Mouse (Mus musculus) mouse trophoblast stem cell (cell line): ENCODE measurements at regions not wholly inside any gene's neighbourhood (a gene's known extent, or its start where the extent isn't known, plus 50 kb on each side); places are given as distances from the start of the nearest gene placed in this dataset.
"Not testable (repeated sequence)": the region's sequence is repeated elsewhere in the genome, so short reads cannot be mapped to it uniquely, and the experiment has no call there.

ENCODE experiments used
- in situ Hi-C, 2 experiments: fragments of 300-500 bp; cut with MseI, MboI; formaldehyde crosslinking; loops; 2 replicates in 1 of 2; 3 replicates in 1 of 2; pipeline ENCODE4 v1.15.1; 2025

DNA sequence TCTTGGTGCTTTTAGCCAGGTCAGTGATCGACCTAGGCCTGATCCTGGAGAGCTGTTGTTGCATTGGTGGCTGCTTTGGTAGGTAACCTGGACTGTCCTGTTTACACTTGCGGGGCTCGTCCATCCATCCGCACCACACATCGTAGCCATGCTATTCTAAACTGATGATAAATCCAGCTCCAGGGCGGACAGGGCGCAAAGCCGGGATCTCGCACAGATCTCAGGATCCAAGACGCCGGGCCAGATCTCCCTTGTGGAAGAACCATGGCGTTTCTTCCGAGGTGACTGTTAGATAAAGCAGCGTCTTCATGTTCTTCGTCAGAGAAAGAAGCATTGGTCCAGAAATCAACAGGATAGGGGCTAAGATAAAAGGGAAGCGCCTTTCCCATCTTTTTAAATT is 115.6 kb downstream of the Sec16b start:
- in situ Hi-C loops, result not testable (repeated sequence)

DNA sequence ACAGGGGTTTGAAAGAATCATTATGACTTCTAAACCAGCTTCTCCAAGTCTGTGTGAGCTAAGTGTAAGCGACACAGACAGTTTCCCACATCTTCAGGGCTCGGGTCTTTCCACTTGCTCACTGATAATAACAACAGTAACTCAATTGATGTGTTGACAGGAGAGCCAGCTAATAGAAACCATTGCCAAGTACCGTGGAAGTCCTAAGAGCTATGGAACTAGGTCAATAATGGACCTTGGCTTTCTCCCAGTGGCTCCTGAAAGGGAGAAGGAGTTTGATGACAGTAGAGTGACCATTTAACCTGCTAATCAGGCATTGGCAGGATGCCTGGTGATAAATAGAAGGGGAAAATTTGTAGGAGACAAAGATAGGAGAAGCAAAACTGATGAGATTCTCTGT is 126.1 kb downstream of the Sec16b start:
- in situ Hi-C loops, result no loop called here

DNA sequence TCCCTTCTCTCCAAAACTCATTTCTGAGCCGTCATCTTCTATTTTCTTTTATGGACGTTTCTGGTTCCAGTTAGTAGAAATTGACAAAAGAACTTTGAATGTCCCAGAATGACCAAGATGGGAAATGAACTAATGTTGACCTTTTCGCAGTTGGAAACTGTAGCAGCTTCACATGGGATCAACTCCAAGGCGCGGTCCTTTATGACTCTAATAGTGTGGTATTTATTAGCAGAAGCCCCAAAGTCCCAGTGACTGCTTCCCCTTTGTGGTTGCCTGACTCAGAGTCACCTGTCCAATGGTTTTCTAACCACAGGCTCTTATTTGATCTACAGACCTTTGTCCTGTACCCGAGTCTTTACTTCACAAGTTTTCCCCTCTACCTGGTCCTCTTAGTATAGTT is 126.9 kb downstream of the Sec16b start:
- in situ Hi-C loops, result no loop called here

DNA sequence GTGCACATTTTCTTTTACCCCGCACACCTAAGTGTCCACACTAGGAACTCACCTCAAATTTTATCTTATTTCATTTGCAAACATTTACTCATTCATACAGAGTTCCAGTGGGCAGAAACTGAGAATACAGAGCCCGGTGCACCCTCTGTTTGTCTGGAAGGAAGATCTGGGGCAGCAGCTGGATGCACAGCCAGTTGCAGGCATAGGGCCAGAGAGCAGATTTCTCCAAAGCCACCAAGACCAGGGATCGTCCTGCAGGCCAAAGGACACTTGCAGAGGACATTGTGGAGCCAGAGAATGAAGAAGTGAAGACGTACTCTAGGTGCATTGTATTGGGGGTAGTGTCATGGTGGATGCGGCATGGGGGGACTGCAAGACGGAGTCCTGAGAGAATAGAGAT is 129.2 kb downstream of the Sec16b start:
- in situ Hi-C loops, result no loop called here

DNA sequence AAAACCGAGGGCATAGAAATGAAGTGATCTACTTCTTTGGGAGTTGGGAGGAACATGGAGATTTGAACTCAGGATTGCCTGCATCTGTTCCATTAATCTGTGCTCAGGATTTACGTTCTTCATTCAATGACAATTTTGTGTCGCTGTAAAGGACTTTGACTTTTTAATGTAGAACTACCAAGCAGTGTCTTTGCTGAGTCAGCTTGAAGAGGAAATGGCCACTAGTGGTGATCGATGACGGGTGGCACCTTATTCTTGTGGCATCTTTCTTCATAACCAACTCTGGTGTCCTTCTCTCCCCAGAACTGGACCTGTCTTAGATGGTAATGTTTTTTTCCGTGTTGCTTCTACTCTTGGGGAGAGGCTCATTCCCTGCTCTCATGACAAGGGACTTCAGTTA is 137.0 kb downstream of the Sec16b start:
- in situ Hi-C loops, result no loop called here

DNA sequence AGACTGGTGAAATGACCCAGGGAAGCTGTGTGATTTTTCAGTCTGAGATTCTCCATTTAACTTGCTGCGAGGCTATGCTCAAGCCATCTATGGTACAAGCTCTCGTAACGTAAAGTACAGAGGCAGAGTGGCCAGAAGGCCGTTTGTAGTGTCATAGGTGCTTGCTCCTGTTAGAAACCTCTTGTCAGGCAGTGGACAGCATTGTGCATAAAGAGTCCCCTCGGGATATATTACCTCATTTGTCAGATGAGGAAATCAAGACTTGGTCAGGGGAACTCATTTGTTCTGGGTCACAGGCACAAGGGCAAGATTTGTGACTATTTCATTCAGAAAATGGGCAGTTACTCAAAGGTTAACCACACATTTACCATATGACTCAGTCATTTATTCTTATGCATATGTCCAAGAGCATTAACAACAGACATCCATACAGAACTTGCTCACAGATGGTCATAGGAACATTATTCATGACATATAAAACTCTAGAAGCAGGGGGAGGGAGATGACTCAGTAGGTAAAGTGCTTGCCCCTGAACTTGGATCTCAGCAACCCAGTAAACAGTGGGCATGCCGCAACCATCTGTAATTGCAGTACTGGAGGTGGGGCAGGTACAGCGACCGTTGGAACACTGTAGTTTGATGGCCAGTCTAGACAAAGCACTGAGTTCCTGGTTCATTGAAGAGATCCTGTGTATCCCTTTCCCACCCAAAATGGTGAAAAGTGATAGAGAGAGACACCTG is 139.3 kb downstream of the Sec16b start:
- in situ Hi-C loops, result no loop called here

DNA sequence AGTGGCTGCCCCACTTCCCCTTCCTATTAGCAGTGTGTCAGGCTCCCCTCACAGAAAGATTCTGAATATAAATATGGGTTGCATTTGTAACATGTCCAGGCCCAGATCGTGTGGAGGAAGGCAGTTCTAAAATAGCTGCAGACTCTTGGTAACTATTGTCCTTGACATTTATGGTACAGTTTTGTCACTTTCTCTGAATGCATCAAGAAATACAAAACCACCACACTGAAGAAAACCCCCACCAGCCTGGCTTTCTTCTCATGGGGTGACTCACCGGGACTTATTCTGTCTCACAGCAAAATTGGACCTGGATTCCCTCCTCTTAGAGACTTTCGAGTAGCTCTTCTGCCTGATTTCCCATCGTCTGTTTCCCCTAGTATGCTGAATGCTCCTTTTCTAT is 148.9 kb downstream of the Sec16b start:
- in situ Hi-C loops, result no loop called here

DNA sequence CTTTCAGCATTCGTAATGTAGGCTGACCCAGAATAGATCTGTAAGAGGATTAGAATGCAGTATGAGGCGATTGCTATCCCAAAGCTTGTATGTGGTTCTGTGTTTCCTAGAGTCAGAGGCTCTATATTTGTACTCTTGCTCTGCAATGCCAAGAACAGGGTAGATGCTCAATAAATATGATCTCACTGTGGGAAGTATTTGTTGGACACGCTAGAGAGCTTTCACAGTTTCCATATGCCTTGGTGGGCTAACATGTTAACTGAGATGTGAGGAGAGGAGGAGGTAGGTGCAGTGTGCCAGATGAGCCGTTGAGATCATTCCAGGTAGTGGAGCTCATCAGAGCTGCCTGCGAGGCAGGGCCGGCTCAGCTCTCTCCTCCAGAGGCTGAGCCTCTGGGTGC is 163.1 kb downstream of the Sec16b start:
- in situ Hi-C loops, result no loop called here

DNA sequence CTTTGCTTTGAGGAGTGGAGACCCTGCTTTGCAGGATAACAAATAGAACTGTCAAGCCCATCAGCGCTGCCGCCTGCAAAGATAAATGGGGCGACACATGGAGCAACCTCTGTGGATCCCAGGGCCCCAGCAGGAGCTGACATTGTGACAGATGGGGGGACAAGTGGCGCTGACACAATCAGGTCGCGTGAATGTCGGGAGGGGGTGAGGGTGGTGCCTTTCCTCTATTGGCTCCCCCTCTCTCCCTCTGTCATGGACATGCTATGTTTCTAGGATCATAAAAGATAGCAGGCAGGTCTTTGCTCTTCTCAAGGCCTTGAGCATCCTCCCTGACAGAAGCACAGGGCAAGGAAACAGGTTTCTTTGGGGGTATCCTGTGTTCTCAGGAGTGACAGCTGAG is 177.8 kb downstream of the Sec16b start:
- in situ Hi-C loops, result no loop called here

DNA sequence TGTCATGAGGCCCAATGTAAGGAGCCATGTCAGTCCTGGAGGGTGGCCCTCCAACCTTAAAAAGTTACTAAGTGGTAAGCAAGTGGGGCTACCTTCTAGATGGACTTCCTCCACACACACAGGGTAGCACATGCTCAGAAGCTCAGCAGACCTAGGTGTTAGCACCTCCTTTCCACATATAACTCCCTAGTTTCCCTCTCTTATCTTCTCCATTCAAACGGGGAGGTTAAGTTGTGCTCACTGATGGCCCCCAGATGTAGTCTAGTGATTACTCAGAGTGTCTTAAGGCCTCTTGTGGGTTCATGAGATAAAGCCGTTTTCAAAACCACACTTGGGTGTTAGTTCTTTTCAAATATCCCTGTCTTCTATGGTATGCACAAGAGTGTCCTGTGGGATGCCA is 188.7 kb downstream of the Sec16b start:
- in situ Hi-C loops, result no loop called here

DNA sequence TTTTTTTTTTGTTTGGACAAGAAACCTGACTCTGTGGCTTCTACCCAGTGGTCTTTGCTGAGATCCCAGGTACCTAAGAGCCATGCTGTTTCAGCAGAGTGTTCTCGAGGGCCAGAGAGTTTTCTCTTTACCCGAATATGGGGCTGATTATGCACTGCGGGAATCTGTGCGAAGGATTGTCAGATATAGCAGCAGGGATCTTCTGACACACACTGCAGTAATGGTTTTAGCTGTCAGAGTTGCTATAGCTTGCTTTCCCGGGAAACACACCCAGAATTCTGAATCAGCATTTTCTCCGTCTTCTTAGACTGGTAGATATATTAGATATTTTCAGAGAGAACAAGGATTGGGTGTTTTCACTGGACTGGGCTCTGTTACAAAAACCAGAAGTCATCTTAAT is 197.1 kb downstream of the Sec16b start:
- in situ Hi-C loops, result no loop called here

DNA sequence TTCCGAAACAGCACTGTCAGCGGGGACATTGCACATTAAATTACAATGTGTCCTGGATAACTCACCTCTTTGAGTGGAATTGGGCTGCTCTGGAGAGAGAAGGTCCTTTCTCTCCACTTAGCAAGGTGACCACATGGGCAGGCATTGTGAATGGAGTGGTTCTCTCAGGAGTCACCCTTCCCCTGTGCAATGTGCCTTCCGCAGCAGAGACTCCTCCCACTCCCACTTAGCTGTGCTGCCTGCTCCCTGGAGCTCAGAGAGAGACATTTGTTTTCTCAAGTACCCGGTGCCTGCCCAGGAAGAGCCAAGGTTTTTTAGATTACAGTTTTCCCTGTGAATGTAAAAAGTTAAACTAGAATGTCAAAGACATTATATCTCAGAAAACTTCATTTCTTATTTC is 198.8 kb downstream of the Sec16b start:
- in situ Hi-C loops, result no loop called here

DNA sequence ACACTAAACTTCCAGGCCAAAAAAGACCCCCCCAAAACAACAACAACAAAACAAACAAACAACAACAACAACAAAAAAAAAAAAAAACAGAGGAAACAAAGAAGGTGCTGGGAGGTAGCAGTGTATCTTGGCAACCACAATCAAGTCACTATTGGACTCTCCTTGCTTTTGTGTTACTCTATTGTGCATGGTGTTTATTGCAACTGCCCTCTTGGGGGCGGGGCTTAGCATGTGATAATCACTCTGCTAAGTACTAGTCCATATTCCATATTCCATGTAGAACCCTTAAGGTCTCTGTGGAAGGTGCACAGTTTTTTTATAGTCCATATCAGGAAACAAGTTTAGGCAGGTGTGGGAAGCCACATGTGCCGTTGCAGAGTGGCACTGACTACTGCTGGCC is 200.7 kb downstream of the Sec16b start:
- in situ Hi-C loops, result no loop called here

DNA sequence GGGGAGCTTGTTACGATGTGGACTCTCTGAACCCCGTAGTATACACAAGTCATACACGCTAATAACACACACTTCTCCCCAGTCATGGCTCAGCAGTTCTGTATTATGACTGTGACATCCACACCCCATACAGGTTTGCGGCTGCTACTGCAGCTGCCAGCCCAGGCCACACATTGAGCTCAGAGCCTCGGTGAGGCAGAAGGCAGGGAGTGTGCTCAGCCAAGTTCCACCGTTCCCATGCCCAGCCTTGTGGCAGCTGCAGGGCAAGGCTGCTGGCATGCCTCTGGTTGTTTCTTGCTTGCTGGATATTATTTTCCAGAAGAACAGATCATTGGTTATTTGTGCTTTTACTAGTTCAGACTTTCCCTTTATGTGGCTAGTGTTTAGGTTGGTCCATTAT is 202.6 kb downstream of the Sec16b start:
- in situ Hi-C loops, result no loop called here

DNA sequence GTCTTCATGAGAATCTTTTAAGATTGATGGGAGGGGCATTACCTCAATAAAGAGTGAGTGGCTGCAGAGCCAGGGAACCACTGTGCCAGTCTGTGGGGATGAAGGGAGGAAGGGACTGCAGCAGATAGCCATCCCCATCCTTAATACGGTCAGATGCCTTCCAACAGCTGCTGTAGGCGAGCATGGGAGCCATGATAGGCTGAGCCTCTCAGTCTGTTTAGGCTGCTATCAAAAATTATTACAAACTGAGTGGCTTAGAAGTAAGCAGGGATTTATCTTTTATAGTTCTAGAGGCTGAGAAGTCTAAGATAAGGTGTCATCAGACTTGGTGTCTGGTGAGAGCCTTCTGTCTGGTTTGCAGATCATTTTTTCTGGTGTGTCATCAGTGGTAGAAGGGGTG is 204.3 kb downstream of the Sec16b start:
- in situ Hi-C loops, result no loop called here

DNA sequence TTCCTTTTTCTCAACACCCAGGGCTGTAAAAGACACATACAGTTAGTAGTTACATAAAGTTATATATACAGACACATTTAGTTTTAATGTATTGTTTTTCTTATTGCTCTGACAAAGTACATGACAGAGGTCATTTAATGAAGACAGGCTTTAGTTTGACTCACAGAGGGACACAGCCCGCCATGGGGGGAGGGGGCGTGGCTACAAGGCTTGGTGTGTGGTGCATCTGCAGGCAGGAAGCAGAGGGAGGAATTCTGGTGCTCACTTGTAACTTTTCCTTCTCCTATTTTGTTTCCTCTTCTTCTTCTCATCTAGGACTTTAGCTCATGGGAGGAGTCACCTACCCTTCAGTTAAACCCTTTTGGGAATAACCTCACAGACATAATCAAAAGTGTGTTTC is 206.0 kb downstream of the Sec16b start:
- in situ Hi-C loops, result no loop called here

DNA sequence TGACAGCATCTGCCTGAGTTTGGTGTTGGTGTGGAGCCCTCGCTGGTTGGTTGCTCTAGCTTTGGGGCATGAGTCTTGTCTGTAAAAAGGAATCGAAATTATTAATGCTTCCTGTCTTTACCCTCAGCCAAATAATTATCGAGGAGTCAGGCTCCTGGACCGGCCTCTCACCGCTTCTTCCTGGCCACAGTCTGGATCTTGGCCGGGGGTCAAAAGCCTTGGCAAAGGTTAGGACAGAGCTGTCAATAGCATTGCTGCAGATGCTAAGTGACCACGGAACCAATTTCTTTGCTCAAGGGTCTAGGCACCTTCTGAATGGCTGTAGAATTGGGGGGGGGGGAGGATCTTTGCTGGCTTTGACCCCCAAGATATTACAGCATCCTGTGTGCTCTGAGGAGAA is 207.3 kb downstream of the Sec16b start:
- in situ Hi-C loops, result no loop called here

DNA sequence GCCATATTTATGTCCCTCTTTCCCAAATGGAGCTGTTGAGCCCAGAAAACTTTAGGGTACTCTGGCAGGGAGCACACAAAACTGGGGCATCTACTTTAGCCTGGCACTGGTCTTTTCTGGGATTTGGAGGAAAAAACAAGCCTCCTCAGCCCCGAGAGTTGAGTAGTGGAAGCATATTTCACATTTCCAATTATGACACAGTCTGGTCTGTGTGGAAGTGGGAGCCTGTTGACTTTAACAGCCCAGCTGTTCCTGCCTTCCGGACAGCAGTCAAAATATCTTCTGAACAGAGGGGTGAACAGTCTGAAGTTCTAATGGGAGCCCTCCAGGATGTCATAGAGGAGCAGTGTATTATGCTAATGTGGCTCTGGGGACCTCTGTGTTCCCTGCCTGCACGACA is 209.1 kb downstream of the Sec16b start:
- in situ Hi-C loops, result no loop called here

DNA sequence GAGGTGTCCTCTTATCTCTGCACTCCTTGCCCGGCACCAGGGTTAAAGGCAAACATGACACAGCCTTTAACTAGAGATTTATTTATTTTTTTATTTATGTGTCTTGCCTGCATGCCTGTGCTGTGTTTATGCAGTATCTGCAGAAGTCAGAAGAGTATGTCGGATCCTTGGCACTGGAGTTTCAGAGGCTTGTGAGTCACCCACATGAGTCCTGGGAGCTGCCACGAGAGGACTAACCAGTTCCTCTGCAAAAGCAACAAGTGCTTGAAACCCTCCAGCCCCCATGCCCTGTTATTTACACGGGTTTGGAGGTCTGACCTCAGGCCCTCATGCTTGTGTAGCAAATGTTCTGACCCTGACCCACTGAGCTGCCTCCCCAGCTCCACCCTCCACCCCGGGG is 210.6 kb downstream of the Sec16b start:
- in situ Hi-C loops, result no loop called here

DNA sequence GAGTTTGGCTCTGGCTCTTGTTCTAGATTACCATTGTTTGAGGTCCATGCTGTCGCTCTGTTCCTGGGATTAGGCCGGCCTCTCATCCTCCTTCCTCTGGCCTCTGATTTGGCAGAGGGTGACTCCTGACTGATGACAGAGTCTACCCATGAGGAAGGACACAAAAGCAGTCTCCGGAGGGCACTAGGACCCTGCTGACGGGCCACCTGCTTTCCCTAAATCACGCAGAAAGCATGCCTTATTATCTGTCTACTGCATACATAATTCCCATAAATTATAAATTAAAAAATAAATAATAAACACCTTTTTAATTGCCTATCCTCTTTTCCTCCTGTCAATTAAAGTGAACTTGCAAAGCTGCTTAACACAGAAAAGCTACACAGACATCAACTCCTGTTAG is 215.4 kb downstream of the Sec16b start:
- in situ Hi-C loops, result no loop called here

DNA sequence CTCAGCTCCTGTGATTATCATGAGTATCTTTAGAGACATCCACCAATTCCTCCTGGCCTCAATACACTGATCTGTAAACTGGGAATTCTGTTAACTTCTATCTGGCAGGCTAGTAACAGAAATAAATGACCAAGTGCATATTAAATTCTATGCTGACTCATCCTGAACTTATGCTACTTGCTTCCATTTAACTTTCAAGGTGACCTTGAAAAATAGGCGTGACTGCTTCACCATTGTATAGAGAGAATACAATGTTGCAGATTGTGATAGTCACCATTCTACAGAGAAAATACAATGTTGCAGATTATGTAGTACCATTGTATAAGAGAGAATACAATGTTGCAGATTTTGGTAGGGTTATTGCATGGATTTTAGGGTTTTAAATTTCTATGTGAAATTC is 224.6 kb downstream of the Sec16b start:
- in situ Hi-C loops, result no loop called here

DNA sequence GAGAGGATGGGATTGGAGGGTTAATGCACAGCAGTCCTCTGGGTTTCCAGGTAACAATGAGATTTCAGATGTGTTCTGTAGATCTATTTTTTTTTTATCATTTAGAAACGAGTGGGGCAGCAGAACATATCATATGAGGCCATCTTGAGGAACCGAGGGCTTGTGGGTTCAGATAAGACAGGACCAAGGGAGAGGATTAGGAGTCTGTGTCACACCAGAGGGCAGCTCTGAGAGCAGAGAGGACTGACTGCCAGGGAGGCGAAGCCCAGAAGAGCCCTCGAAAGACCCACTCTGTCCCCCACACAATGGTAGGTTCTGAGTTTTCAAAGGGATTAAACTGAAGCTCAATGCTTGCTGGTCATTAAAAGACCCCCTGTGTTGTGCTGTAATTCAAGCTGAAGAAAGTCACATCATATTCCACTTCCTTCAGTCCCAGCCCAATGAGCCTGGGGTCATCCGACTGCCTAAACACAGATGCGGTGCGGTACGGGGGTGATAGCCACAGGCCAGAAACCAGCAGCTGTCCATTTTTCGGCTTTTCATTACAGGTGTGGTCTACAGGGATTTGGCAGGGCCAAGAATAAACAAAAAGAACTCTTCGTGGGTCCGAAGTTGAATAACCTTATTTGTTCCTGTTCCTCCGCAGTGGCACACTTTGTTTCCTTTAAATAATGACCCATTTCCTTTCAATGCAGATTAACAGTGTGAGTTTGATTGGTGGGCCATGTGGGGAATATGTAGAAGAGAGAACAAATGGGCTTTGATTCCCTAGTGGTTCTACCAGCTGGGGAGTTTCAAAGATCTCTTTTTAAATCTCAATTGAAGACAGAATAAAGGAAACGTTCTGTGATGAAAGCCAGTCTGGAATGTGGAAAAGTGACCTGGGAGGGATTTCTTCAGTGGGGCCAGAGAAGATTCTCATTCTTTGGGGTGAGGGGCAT is 234.5 kb downstream of the Sec16b start:
- in situ Hi-C loops, result no loop called here

DNA sequence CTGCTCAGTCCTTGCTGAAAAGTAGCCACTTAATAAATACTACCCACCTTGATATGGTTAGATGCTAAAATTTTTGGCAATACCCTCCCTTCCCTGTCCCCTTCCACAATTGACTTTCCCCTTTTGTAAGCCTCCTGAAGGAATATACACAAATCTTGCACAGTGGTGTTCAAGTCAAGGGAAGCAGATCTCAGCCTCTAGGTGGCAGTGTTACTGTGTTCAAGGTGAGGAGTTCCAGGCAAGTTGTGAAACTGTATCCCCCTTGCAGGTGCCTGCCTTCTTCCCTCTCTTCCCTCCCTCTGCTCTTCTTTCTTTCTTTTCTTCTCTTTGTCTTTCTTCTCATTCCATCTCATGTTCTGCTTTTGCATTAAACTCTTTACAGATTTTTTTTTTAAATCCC is 239.1 kb downstream of the Sec16b start:
- in situ Hi-C loops, result no loop called here
